Mouse (Mus musculus) stomach, embryonic 15.5 days (tissue): ENCODE measurements around the gene Hck. TPM values are rescaled to one million over a fixed set of nuclear protein-coding genes. Genes with fewer than 3 reads are reported as not detected.
A peak's percentile ranks its signal among the peaks of the same experiment; 100 is the strongest.

Experiments
- ATAC-seq: fragments of 200-750 bp; cut with Nextera tagmentation; 2 replicates; pipeline ENCODE4 v1.8.0; 2017; ENCODE audit warnings: low read depth, moderate number of reproducible peaks, moderate TSS enrichment; ENCODE audit not compliant: insufficient read depth, low FRiP score
- H3K27ac ChIP-seq: fragments of 300-500 bp; sonication (generic); 2 replicates; pipeline ENCODE4 v1.5.1; 2015; ENCODE audit warnings: mild to moderate bottlenecking, inconsistent platforms
- H3K27me3 ChIP-seq: fragments of 300-500 bp; sonication (generic); replicated peaks from 2 replicates; pipeline ENCODE4 v1.6.1; 2015; ENCODE audit warnings: inconsistent platforms
- H3K36me3 ChIP-seq: fragments of 300-500 bp; sonication (generic); 2 replicates; pipeline ENCODE4 v1.6.1; 2015; ENCODE audit warnings: inconsistent platforms
- H3K4me1 ChIP-seq: fragments of 300-500 bp; sonication (generic); 2 replicates; pipeline ENCODE4 v1.6.1; 2015; ENCODE audit warnings: inconsistent platforms
- H3K4me2 ChIP-seq: fragments of 300-500 bp; sonication (generic); 2 replicates; pipeline ENCODE4 v1.6.1; 2015; ENCODE audit warnings: mild to moderate bottlenecking, inconsistent platforms
- H3K4me3 ChIP-seq: fragments of 300-500 bp; sonication (generic); replicated peaks from 2 replicates; pipeline ENCODE4 v1.5.1; 2015; ENCODE audit warnings: inconsistent platforms
- H3K9ac ChIP-seq: fragments of 300-500 bp; sonication (generic); 2 replicates; pipeline ENCODE4 v1.6.1; 2015; ENCODE audit warnings: inconsistent platforms
- H3K9me3 ChIP-seq: fragments of 300-500 bp; sonication (generic); 2 replicates; pipeline ENCODE4 v1.6.1; 2016; ENCODE audit warnings: inconsistent platforms
- WGBS: fragments of 180-500 bp; shearing (Covaris S2); methylation state at CpG from one replicate; pipeline ENCODE4 v1.1.7; 2015; 5-methylcytosine and 5-hydroxymethylcytosine counted together
- polyA plus RNA-seq: library from polyadenylated mRNA; unstranded; fragments of >200 nt; fragmentation: Nextera tagmentation; extraction: Ambion mirVana; gene quantifications from 2 replicates; pipeline ENCODE4 v1.2.1, GENCODE M21; 2015

Hck gene
- 6.5 and 6.8 TPM in 2 replicates for polyA plus RNA-seq

GRCm38 (mm10) chr2:153108313-153109264 lies at the start of gene Hck:
Hck (plus strand) TSS chr2:153108468.
- Histone ChIP-seq H3K4me3 (peak within 1 kb of the TSS; percentile 50), H3K36me3 (no peaks in the 10 kb centered on the region), H3K9ac (no peak within 1 kb of the TSS), H3K4me2 (peak within 1 kb of the TSS; percentile 92), H3K27ac (peak within 1 kb of the TSS; percentile 7; the same call in 1 of the 2 replicates), H3K27me3 (peaks cover 32% of the 10 kb centered on the region), H3K4me1 (peaks cover 8% of the 10 kb centered on the region), H3K9me3 (no peaks in the 10 kb centered on the region)
- WGBS: 2% methylated on average over 52 of the region's 52 CpGs
- peak; percentile 75 for ATAC-seq

- ATAC-seq: no peak
- no peak overlapping the region for H3K27ac ChIP-seq
Observed at GRCm38 (mm10) chr2:153060216-153060615, 48.1 kb upstream of the Hck start.

GRCm38 (mm10) chr2:153063394-153063793 lies 44.9 kb upstream of the Hck start:
- H3K27ac ChIP-seq: no peak overlapping the region
- ATAC-seq: no peak
- H3K4me2 ChIP-seq: no peak overlapping the region
- peaks cover 6% of the 10 kb centered on the region; the same call in 1 of the 2 replicates for H3K27me3 ChIP-seq
- no peaks in the 10 kb centered on the region for H3K9me3 ChIP-seq
- no peaks in the 10 kb centered on the region for H3K4me1 ChIP-seq
- H3K4me3 ChIP-seq: no peak overlapping the region
- H3K36me3 ChIP-seq: no peaks in the 10 kb centered on the region
- 44% methylated on average over 3 of the region's 3 CpGs for WGBS
- no peak overlapping the region for H3K9ac ChIP-seq

More at GRCm38 (mm10) chr2:153060216-153060615, 48.1 kb upstream of the Hck start:
- Histone ChIP-seq H3K9me3 (no peaks in the 10 kb centered on the region), H3K9ac (no peak overlapping the region), H3K4me3 (no peak overlapping the region), H3K27me3 (no peaks in the 10 kb centered on the region), H3K4me2 (no peak overlapping the region), H3K4me1 (no peaks in the 10 kb centered on the region), H3K36me3 (no peaks in the 10 kb centered on the region)
- WGBS: 75% methylated on average over 7 of the region's 7 CpGs

GRCm38 (mm10) chr2:153064190-153064970 lies 43.9 kb upstream of the Hck start:
- ATAC-seq: no peak
- WGBS: 71% methylated on average over 9 of the region's 9 CpGs
- no peaks in the 10 kb centered on the region for H3K9me3 ChIP-seq
- H3K27ac ChIP-seq: no peak overlapping the region
- H3K4me1 ChIP-seq: no peaks in the 10 kb centered on the region
- H3K4me2 ChIP-seq: no peak overlapping the region
- no peak overlapping the region for H3K4me3 ChIP-seq
- no peak overlapping the region for H3K9ac ChIP-seq
- peaks cover 8% of the 10 kb centered on the region; the same call in 1 of the 2 replicates for H3K27me3 ChIP-seq
- H3K36me3 ChIP-seq: no peaks in the 10 kb centered on the region

- H3K27ac ChIP-seq: no peak within 1 kb of the TSS
- 41% methylated on average over 12 of the region's 12 CpGs for WGBS
- H3K4me3 ChIP-seq: peak within 1 kb of the TSS; percentile 9; the same call in 1 of the 2 replicates
- no peak; the same call in 1 of the 2 replicates for ATAC-seq
- H3K9me3 ChIP-seq: no peaks in the 10 kb centered on the region
- H3K4me2 ChIP-seq: no peak within 1 kb of the TSS
- H3K9ac ChIP-seq: no peak within 1 kb of the TSS
- 0 out of 2 replicates have a peak, but pooled peaks cover 3% of the 10 kb centered on the region for H3K4me1 ChIP-seq
- H3K36me3 ChIP-seq: no peaks in the 10 kb centered on the region
- H3K27me3 ChIP-seq: peaks cover 23% of the 10 kb centered on the region
Observed at GRCm38 (mm10) chr2:153065747-153066508, 42.3 kb upstream of the Hck start, which contains the start of gene Ccm2l. Ccm2l (plus strand) TSS chr2:153065955.

- ATAC-seq: no peak
- Histone ChIP-seq H3K4me1 (peaks cover 10% of the 10 kb centered on the region), H3K4me3 (no peak overlapping the region), H3K9me3 (no peaks in the 10 kb centered on the region), H3K27ac (no peak overlapping the region), H3K9ac (no peak overlapping the region), H3K4me2 (peak overlapping the region; percentile 12; the same call in 1 of the 2 replicates), H3K27me3 (peaks cover 34% of the 10 kb centered on the region), H3K36me3 (no peaks in the 10 kb centered on the region)
- 47% methylated on average over 6 of the region's 6 CpGs for WGBS
Observed at GRCm38 (mm10) chr2:153066991-153067390, 41.3 kb upstream of the Hck start.

GRCm38 (mm10) chr2:153070762-153071490 lies 37.3 kb upstream of the Hck start:
- Histone ChIP-seq H3K4me2 (no peak overlapping the region), H3K9ac (no peak overlapping the region), H3K36me3 (no peaks in the 10 kb centered on the region), H3K9me3 (no peaks in the 10 kb centered on the region), H3K27me3 (peaks cover 50% of the 10 kb centered on the region), H3K4me1 (peaks cover 11% of the 10 kb centered on the region), H3K27ac (no peak overlapping the region), H3K4me3 (no peak overlapping the region)
- 13% methylated on average over 23 of the region's 23 CpGs for WGBS
- ATAC-seq: no peak

GRCm38 (mm10) chr2:153071491-153072184 lies 36.6 kb upstream of the Hck start:
- H3K4me1 ChIP-seq: peaks cover 11% of the 10 kb centered on the region
- WGBS: 16% methylated on average over 66 of the region's 67 CpGs
- no peak for ATAC-seq
- peak overlapping the region; percentile 34 for H3K9ac ChIP-seq
- no peak overlapping the region for H3K27ac ChIP-seq
- H3K36me3 ChIP-seq: no peaks in the 10 kb centered on the region
- H3K4me2 ChIP-seq: peak overlapping the region; percentile 57
- H3K27me3 ChIP-seq: peaks cover 50% of the 10 kb centered on the region
- no peaks in the 10 kb centered on the region for H3K9me3 ChIP-seq
- peak overlapping the region; percentile 30 for H3K4me3 ChIP-seq

GRCm38 (mm10) chr2:153074651-153075050 lies 33.6 kb upstream of the Hck start:
- no peak overlapping the region for H3K4me2 ChIP-seq
- H3K4me3 ChIP-seq: no peak overlapping the region
- H3K9ac ChIP-seq: no peak overlapping the region
- H3K4me1 ChIP-seq: peaks cover 11% of the 10 kb centered on the region
- H3K36me3 ChIP-seq: no peaks in the 10 kb centered on the region
- H3K9me3 ChIP-seq: no peaks in the 10 kb centered on the region
- H3K27me3 ChIP-seq: peaks cover 39% of the 10 kb centered on the region
- no peak for ATAC-seq
- whole genome bisulfite sequencing: 85% methylated on average over 10 of the region's 10 CpGs
- H3K27ac ChIP-seq: no peak overlapping the region

- whole genome bisulfite sequencing: 28% methylated on average over 2 of the region's 2 CpGs
- H3K9me3 ChIP-seq: no peaks in the 10 kb centered on the region
- no peak overlapping the region for H3K27ac ChIP-seq
- ATAC-seq: no peak
- H3K9ac ChIP-seq: no peak overlapping the region
- H3K36me3 ChIP-seq: no peaks in the 10 kb centered on the region
- H3K4me1 ChIP-seq: peaks cover 7% of the 10 kb centered on the region
- H3K4me3 ChIP-seq: no peak overlapping the region
- no peak overlapping the region for H3K4me2 ChIP-seq
- H3K27me3 ChIP-seq: peaks cover 26% of the 10 kb centered on the region
Observed at GRCm38 (mm10) chr2:153075961-153076360, 32.3 kb upstream of the Hck start.
